Mouse (Mus musculus): ENCODE data around the gene Dcdc2b.

DNA sequence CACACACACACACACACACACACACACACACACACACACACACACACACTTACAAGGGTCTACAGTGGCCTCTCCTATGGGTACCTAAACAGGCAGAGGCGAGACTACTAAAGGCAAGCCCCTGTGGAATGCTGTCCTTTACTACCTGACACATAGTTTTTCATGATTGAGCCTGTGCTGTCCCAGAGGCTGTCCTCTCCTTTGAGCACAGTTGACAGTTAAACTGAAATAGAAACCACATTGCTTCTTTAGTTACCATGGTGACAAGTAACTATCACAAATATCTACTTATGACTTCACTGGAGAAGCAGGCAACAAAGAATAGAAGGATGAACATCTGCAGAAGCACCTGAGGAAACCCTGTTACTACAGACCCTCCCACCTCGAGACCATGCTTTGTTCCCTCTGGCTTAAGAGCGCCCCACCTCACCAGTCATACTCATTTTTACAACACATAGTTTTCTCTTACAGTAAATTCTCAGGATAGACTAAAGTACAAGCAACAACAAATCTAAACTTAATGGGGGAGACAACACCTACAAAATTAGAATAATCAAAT, 48.3 kb upstream of the Dcdc2b start:
- TF ChIP-seq CTCF (IDR thresholded peaks at IDR 0.05; ENCODE audit: borderline replicate concordance, insufficient read depth, low read depth, low read length) (no peak), POLR2A (IDR thresholded peaks at IDR 0.05; ENCODE audit: borderline replicate concordance, insufficient read depth, low read length) (no peak)

Measured in cerebellum, adult 2 months (tissue).